Mouse (Mus musculus): ENCODE measurements around the gene 4930578C19Rik. TPM values are rescaled to one million over a fixed set of nuclear protein-coding genes. Genes with fewer than 3 reads are reported as not detected.

4930578C19Rik gene
- polyA plus RNA-seq (2014; fragmentation: Nextera tagmentation; extraction: Ambion mirVana), result 0.42 and 0.55 TPM in 2 replicates

DNA sequence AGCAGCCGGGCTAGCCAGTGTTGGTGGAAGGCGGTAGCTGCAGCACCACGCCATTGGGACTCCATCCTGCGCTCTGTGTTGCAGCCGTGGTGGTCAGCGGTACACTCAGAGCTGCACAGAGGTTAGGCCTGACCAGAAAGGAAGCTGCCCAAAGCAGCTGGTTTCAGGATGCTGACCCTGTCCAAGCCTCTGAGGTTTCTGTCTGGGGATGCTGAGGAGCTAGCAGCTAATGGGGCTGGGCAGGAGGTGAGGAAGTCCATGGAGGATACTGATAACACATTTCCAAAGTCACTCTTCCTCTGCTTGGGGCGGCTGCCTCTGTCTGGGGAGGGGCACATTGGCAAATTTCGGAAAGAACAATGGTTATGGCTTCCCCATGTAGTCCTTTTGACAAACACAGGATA, at the start of gene 4930578C19Rik:
Gene 4930578C19Rik, minus strand, starts transcription at position 200 of the 404 bp plus-strand sequence.
- Histone ChIP-seq H3K9me3 (replicated peaks; ENCODE audit: control insufficient read depth, low read length) (no peaks in the 10 kb centered on the region), H3K4me1 (ENCODE audit: control insufficient read depth, insufficient read depth, low read length) (no peaks in the 10 kb centered on the region), H3K9ac (ENCODE audit: low read length) (no peak within 1 kb of the TSS), H3K4me2 (ENCODE audit: low read length) (no peak within 1 kb of the TSS), H3K4me3 (ENCODE audit: low read depth, low read length) (no peak within 1 kb of the TSS), H3K27ac (ENCODE audit: low read depth, low read length) (no peak within 1 kb of the TSS), H3K36me3 (ENCODE audit: control insufficient read depth, insufficient read depth, low read length) (no peaks in the 10 kb centered on the region), H3K27me3 (replicated peaks; ENCODE audit: control insufficient read depth, insufficient read depth, low read length) (no peaks in the 10 kb centered on the region)
- no peak for DNase-seq (ENCODE audit: low spot score)
- whole genome bisulfite sequencing, result 82% methylated on average over 8 of the region's 8 CpGs
- no peak for ATAC-seq

DNA sequence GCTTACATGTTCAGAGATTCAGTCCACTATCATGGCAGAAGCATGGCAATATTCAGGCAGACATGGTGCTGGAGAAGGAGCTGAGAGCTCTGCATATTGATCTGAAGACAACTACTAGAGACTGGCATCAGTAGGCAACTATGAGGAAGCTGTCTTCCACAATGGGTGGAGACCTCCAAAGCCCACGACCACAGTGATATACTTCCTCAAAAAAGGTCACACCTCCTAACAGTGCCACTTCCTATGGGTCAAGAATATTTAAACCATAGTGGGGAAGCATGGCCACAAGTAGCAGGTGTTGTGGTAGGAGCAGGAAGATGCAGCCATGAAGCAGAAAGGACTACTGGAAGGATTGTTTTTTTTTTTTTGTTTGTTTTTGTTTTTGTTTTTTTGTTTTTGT, 6.5 kb upstream of the 4930578C19Rik start:
- Histone ChIP-seq H3K27ac (ENCODE audit: low read depth, low read length) (no peak overlapping the region), H3K27me3 (replicated peaks; ENCODE audit: control insufficient read depth, insufficient read depth, low read length) (no peaks in the 10 kb centered on the region), H3K4me3 (ENCODE audit: low read depth, low read length) (no peak overlapping the region), H3K36me3 (ENCODE audit: control insufficient read depth, insufficient read depth, low read length) (no peaks in the 10 kb centered on the region), H3K4me2 (ENCODE audit: low read length) (no peak overlapping the region), H3K4me1 (ENCODE audit: control insufficient read depth, insufficient read depth, low read length) (no peaks in the 10 kb centered on the region), H3K9me3 (replicated peaks; ENCODE audit: control insufficient read depth, low read length) (no peaks in the 10 kb centered on the region), H3K9ac (ENCODE audit: low read length) (no peak overlapping the region)
- WGBS, result 56% methylated on average over 1 of the region's 1 CpGs
- ATAC-seq, result no peak
- no peak for DNase-seq (ENCODE audit: low spot score)

DNA sequence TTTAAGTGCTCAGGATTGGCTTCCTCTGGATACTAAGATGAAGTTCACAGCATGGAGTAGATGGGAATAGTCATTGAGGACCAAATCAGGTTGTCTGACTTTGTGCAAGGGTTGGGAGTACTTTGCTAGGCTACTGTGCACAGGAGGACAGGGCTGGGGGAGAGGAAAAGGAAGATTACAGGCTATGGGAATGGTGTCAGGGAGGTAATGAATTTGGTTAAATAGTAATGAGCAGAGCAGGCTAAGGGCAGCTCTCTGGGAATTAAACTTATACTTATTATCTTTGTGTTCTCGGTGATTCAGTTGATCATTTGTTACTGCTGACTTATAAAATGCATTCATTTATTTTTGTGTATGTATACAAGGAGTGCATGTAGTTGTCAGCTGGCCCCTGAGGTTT, 1.7 kb upstream of the 4930578C19Rik start:
- Histone ChIP-seq H3K27me3 (replicated peaks; ENCODE audit: control insufficient read depth, insufficient read depth, low read length) (no peaks in the 10 kb centered on the region), H3K9ac (ENCODE audit: low read length) (no peak overlapping the region), H3K36me3 (ENCODE audit: control insufficient read depth, insufficient read depth, low read length) (no peaks in the 10 kb centered on the region), H3K4me1 (ENCODE audit: control insufficient read depth, insufficient read depth, low read length) (no peaks in the 10 kb centered on the region), H3K9me3 (replicated peaks; ENCODE audit: control insufficient read depth, low read length) (no peaks in the 10 kb centered on the region), H3K4me2 (ENCODE audit: low read length) (no peak overlapping the region), H3K4me3 (ENCODE audit: low read depth, low read length) (no peak overlapping the region), H3K27ac (ENCODE audit: low read depth, low read length) (no peak overlapping the region)
- ATAC-seq (no peak), DNase-seq (ENCODE audit: low spot score) (no peak)
- 81% methylated on average over 1 of the region's 1 CpGs for WGBS

DNA sequence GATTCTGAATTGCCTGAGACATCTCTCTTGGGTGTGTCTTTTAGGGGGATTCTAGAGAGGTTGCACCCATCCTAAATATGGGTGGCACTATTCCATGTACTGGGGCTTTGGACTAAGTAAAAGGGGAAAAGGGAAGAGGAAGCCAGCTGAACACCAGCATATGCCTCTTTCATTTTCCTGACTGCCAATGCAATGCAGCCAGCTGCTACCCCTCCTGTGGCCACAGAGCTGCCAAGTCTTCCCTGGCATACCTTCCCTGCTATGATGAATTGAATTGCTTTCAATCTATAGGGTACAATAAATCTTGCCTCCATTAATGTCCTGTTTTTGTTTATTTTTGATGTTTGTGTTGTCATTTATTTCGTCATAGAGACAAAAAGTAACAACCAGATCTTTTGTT, 9.6 kb downstream of the 4930578C19Rik start:
- Histone ChIP-seq H3K27ac (ENCODE audit: low read depth, low read length) (no peak overlapping the region), H3K4me3 (ENCODE audit: low read depth, low read length) (no peak overlapping the region), H3K27me3 (replicated peaks; ENCODE audit: control insufficient read depth, insufficient read depth, low read length) (no peaks in the 10 kb centered on the region), H3K36me3 (ENCODE audit: control insufficient read depth, insufficient read depth, low read length) (no peaks in the 10 kb centered on the region), H3K9me3 (replicated peaks; ENCODE audit: control insufficient read depth, low read length) (no peaks in the 10 kb centered on the region), H3K4me2 (ENCODE audit: low read length) (no peak overlapping the region), H3K9ac (ENCODE audit: low read length) (no peak overlapping the region), H3K4me1 (ENCODE audit: control insufficient read depth, insufficient read depth, low read length) (no peaks in the 10 kb centered on the region)
- ATAC-seq, result peak; percentile 50; the same call in 1 of the 2 replicates
- 44% methylated on average over 1 of the region's 1 CpGs for WGBS
- DNase-seq (ENCODE audit: low spot score), result peak; percentile 31

DNA sequence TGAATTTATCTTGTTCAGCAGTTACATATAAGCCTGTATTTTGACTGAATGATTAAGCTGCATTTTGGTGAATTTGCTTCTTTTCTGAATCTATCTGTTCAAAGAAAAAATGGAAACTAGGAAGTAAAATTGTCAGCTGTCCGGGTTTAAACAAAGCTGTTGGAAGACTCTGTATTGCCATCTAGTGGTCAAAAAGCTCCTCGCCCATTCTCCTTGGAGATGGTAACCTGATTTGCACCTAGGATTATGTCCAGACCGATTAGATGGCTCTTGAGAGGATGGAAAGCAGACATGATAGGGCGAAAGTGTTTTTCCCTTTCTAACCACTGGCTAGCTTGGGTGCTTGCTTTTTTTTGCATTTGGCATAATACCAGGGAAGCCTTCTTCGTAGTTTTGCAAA, 19.1 kb downstream of the 4930578C19Rik start:
- WGBS, result 40% methylated on average over 5 of the region's 5 CpGs

DNA sequence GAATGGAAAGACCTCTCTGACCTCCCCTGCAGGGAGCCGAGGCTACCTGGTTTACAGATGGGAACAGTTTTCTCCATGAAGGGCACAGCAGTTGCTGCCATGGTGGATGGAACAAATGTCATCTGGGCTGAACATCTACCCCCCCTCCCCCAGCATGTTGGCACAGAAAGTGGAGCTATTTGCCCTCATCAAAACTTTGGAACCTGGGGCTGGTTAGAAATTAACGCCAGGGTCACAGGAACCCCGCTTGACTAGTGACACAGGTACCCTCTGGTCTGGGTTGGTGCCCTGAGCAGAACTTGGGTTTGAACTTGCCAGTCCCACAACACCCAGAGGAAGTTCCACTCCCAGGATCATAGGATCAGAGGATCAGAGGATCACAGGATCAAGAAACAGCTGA, 35.7 kb downstream of the 4930578C19Rik start:
- WGBS, result 90% methylated on average over 3 of the region's 3 CpGs
- no peak for ATAC-seq
- H3K27ac ChIP-seq (ENCODE audit: low read depth, low read length), result no peak overlapping the region
- no peak overlapping the region for H3K9ac ChIP-seq (ENCODE audit: low read length)
- H3K4me2 ChIP-seq (ENCODE audit: low read length), result no peak overlapping the region
- no peak overlapping the region for H3K4me3 ChIP-seq (ENCODE audit: low read depth, low read length)
- no peaks in the 10 kb centered on the region for H3K27me3 ChIP-seq (replicated peaks; ENCODE audit: control insufficient read depth, insufficient read depth, low read length)
- H3K36me3 ChIP-seq (ENCODE audit: control insufficient read depth, insufficient read depth, low read length), result no peaks in the 10 kb centered on the region
- H3K4me1 ChIP-seq (ENCODE audit: control insufficient read depth, insufficient read depth, low read length), result no peaks in the 10 kb centered on the region
- no peaks in the 10 kb centered on the region for H3K9me3 ChIP-seq (replicated peaks; ENCODE audit: control insufficient read depth, low read length)
- no peak for DNase-seq (ENCODE audit: low spot score)

More for the DNA sequence above, 19.1 kb downstream of the 4930578C19Rik start:
- Histone ChIP-seq H3K4me3 (ENCODE audit: low read depth, low read length) (no peak overlapping the region), H3K27me3 (replicated peaks; ENCODE audit: control insufficient read depth, insufficient read depth, low read length) (no peaks in the 10 kb centered on the region), H3K4me2 (ENCODE audit: low read length) (no peak overlapping the region), H3K9me3 (replicated peaks; ENCODE audit: control insufficient read depth, low read length) (no peaks in the 10 kb centered on the region), H3K36me3 (ENCODE audit: control insufficient read depth, insufficient read depth, low read length) (no peaks in the 10 kb centered on the region), H3K27ac (ENCODE audit: low read depth, low read length) (no peak overlapping the region), H3K9ac (ENCODE audit: low read length) (no peak overlapping the region), H3K4me1 (ENCODE audit: control insufficient read depth, insufficient read depth, low read length) (no peaks in the 10 kb centered on the region)
- ATAC-seq (peak; percentile 76), DNase-seq (ENCODE audit: low spot score) (peak; percentile 82)

DNA sequence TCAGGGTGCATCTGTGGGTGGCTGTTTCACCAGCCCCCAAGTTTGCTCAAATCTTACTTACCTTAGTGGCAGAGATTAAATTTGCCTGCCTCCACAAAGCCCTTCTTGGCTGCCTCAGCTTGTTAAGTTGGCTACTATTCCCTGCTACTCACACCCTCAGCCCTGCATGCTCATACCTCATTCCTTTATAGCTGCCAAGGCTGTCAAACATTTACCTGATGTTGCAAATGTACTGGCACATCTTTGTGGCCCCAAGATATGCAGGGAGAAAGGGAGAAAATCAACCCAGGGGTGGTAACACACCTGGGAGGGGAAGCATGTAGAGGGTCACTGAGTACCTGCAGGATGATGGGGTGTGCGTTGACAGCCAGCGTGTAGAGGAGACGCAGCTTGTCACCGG, 38.0 kb downstream of the 4930578C19Rik start:
- H3K27me3 ChIP-seq (replicated peaks; ENCODE audit: control insufficient read depth, insufficient read depth, low read length), result no peaks in the 10 kb centered on the region
- no peaks in the 10 kb centered on the region for H3K4me1 ChIP-seq (ENCODE audit: control insufficient read depth, insufficient read depth, low read length)
- H3K36me3 ChIP-seq (ENCODE audit: control insufficient read depth, insufficient read depth, low read length), result no peaks in the 10 kb centered on the region
- H3K27ac ChIP-seq (ENCODE audit: low read depth, low read length), result no peak overlapping the region
- no peak overlapping the region for H3K4me3 ChIP-seq (ENCODE audit: low read depth, low read length)
- no peak overlapping the region for H3K9ac ChIP-seq (ENCODE audit: low read length)
- DNase-seq (ENCODE audit: low spot score) (no peak), ATAC-seq (no peak)
- H3K4me2 ChIP-seq (ENCODE audit: low read length), result no peak overlapping the region
- WGBS, result 94% methylated on average over 4 of the region's 4 CpGs
- no peaks in the 10 kb centered on the region for H3K9me3 ChIP-seq (replicated peaks; ENCODE audit: control insufficient read depth, low read length)

DNA sequence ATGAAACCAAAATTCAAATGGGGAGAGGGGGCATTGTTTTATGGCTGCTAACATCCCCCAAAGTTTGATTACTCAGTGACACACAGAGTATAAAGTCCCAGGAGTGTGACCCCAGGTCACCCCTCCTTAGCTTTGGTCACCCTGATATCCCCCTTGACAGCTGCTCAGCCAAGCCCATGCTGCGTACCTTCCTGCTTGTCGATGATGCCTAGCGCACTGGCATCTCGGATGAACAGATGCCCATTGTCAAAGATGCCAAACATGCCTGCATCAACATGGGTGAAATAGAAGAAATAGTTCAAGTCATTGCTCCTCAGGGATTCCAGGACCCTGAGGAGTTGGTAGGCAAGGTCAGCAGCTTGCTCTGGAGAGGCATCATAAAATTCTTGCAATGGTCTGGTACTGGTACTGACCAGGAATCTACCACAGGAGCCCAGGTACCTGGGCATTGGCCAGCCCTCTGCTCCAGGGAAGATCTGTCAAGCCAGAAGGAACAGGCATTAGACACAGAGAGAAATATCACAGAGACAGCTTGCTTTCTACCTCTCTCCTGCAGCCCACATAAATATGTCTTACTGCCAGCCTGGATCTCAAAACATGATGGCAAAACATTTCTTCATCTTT, 40.9 kb downstream of the 4930578C19Rik start:
- Histone ChIP-seq H3K36me3 (ENCODE audit: control insufficient read depth, insufficient read depth, low read length) (no peaks in the 10 kb centered on the region), H3K27ac (ENCODE audit: low read depth, low read length) (no peak overlapping the region), H3K9ac (ENCODE audit: low read length) (no peak overlapping the region), H3K27me3 (replicated peaks; ENCODE audit: control insufficient read depth, insufficient read depth, low read length) (no peaks in the 10 kb centered on the region), H3K4me1 (ENCODE audit: control insufficient read depth, insufficient read depth, low read length) (no peaks in the 10 kb centered on the region), H3K4me2 (ENCODE audit: low read length) (no peak overlapping the region), H3K9me3 (replicated peaks; ENCODE audit: control insufficient read depth, low read length) (no peaks in the 10 kb centered on the region), H3K4me3 (ENCODE audit: low read depth, low read length) (no peak overlapping the region)
- DNase-seq (ENCODE audit: low spot score) (no peak), ATAC-seq (no peak)
- WGBS, result 93% methylated on average over 4 of the region's 4 CpGs

DNA sequence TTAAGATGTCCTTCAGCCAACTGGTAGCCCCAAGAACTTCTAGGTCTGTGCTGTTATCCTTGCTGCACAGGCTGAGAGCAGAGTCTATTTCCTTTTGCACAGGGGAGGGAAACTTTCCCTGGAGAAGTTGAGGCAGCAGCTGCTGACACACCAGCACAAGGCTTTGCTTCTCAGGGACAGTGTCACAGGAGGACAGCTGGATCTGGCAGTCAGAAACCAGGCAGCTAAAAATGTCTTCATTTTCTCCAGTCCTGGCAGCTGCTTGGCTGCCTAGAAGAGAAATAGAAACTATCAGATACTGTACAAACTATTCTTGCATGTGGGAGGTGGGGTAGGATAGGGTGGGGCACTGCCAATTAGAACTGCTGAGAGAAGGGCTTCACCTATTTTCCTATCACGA, 42.2 kb downstream of the 4930578C19Rik start:
- H3K4me3 ChIP-seq (ENCODE audit: low read depth, low read length), result no peak overlapping the region
- DNase-seq (ENCODE audit: low spot score) (no peak), ATAC-seq (no peak)
- no peaks in the 10 kb centered on the region for H3K27me3 ChIP-seq (replicated peaks; ENCODE audit: control insufficient read depth, insufficient read depth, low read length)
- H3K4me2 ChIP-seq (ENCODE audit: low read length), result no peak overlapping the region
- no peak overlapping the region for H3K9ac ChIP-seq (ENCODE audit: low read length)
- H3K27ac ChIP-seq (ENCODE audit: low read depth, low read length), result no peak overlapping the region
- H3K4me1 ChIP-seq (ENCODE audit: control insufficient read depth, insufficient read depth, low read length), result no peaks in the 10 kb centered on the region
- 32% methylated on average over 1 of the region's 1 CpGs for WGBS
- no peaks in the 10 kb centered on the region for H3K9me3 ChIP-seq (replicated peaks; ENCODE audit: control insufficient read depth, low read length)
- no peaks in the 10 kb centered on the region for H3K36me3 ChIP-seq (ENCODE audit: control insufficient read depth, insufficient read depth, low read length)

Data from forebrain, embryonic 14.5 days (tissue).